Mouse (Mus musculus) thymus, postnatal 14 days (tissue): ENCODE results near the gene Lnpk.

ENCODE experiments used
- DNase-seq: peaks from one replicate; pipeline ENCODE4 v3.0.0; 2021

The Lnpk gene

DNA sequence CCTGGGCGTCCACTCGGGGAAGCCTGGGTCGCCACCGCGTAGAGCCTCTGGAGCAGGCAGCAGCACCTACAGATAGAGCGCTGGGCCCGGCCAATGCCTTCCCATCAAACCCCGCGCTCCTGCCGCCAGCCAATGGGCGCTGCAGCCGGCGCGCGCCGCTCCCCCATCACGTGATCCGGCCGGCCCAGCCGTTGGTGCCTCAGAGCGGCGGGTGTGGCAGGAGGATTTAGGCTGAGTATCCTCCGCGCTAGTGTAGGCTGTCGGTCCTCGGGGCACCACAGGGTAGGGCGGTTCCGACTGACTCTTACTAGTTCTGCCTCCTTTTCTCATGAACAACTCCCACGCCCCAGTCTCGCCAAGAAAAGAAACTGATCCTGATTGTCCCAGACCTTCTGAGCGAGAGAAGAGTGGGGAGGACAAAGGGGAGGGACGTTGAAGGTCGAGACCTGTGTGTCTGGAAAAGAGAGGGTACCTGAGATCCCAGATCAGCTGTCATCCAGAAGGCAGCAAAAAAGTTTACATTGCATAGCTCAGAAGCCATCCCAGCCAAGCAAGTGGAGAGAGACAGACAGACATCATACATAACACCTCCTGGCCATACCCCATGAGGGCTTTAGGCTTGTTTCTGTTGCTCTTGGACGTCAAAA lies at the start of gene Lnpk:
Gene Lnpk (minus strand): TSS at position 593 of the 647 bp plus-strand sequence.
- DNase-seq, result peak; percentile 93

GRCm38 (mm10) chr2:74620368-74620767 lies 41.1 kb upstream of the Lnpk start:
- no peak for DNase-seq

GRCm38 (mm10) chr2:74619676-74620246 lies 40.5 kb upstream of the Lnpk start:
- DNase-seq, result no peak

GRCm38 (mm10) chr2:74617706-74618105 lies 38.5 kb upstream of the Lnpk start:
- DNase-seq, result no peak

DNA sequence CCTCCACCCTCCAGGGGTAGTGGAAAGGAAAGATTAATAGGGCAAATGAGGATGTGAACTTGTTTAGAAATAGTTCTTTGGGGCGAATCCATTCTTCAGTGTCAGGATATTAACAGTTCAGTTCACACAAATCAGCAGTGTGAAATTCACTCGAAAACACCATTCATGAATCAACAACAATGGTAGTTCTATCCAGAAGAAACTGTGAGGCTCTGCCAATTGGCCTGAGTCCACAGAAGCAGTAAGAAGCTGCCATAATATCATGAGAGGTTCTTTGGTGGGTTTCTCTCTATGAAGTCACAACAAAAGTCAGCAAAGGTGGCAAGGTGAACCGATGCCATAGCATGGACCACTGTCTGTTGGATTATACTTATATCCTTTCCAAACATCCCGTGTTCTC lies 32.2 kb upstream of the Lnpk start:
- no peak for DNase-seq

DNA sequence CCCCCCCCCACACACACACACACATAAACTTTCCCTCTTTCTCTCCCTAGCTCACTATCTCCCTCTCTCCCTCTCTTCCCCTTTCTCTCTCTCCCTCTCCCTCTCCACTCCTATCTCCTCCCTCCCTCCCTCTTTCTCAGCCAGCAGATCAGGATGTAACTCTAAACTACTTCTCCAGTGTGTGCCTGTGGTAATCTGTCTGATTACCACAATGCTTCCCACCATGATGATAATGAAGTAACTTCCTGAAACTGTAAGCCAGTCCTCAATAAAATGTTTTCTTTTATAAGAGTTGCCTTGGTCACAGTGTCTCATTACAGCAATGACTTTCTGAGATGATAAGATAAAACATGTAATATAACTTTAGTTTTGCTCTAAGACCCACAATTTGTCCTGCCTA lies 30.1 kb upstream of the Lnpk start:
- DNase-seq, result no peak

DNA sequence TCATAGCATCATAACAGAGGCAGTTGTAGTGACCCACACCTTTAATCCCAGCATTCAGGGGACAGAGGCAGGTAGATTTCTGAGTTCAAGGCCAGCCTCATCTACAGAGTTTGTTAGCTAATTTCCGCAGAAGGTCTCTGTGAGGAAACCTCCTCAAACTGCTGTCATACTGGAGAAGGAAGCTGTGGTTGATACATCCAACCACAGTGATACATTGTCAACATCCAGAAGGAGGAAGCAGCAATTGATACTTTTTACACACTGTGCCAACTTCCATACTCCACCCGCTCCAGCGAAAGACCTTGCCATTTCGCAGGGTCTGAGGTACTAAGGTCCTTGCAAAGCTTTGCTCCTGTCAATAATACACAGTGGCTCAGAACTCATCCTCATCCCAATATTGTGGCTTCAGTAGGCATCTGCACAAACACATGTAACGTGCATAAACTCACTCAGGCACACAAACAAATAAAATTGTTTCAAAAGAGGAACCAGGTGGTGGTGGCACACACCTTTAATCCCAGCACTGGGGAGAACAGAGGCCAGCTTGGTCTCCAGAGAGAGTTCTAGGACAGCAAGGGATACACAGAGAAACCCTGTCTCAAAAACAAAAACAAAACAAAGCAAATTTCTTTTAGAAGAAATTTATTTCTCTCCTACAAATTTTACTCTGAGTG lies 27.0 kb upstream of the Lnpk start:
- no peak for DNase-seq

DNA sequence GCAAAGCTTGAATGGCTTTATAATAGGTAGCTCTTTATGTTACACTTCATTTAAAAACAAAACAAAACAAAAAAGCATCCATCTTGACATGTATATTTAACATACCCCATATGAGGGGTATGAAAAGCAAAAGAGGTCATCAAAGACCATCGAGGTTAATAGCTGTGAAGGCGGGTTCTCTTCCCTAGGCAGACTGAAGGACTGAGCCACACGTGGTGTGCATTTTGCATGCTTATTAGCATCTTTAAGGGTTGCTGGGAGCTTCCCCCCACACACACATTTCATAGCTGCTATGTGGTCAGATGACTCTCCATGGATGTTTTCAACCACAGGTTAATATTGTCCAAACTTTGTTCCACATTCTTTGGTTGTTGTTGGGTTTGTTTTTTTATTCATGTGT lies 24.8 kb upstream of the Lnpk start:
- no peak for DNase-seq

GRCm38 (mm10) chr2:74602483-74602882 lies 23.2 kb upstream of the Lnpk start:
- DNase-seq, result no peak

DNA sequence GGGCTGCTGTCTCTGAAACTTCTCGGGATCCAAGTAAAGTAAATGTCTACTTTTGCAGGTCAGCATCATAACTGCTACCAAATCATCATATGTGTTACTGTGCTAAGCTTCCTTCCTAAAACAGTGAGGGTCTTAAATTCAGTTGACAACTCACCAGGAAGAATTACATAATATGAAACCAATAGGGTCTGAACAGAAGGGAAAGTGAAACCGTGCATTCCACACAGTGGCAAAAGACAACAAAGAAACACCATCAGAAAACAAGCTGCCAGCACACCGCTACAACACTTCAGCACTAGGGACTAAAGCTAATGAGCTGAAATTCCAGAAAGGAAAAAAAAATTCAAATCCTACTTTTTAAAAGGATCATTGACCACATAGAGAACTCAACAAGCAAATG lies 17.9 kb upstream of the Lnpk start:
- no peak for DNase-seq

- no peak for DNase-seq
Observed at GRCm38 (mm10) chr2:74596094-74596493, 16.9 kb upstream of the Lnpk start.

- no peak for DNase-seq
Observed at GRCm38 (mm10) chr2:74578146-74578842, 941 bp downstream of the Lnpk start.

DNA sequence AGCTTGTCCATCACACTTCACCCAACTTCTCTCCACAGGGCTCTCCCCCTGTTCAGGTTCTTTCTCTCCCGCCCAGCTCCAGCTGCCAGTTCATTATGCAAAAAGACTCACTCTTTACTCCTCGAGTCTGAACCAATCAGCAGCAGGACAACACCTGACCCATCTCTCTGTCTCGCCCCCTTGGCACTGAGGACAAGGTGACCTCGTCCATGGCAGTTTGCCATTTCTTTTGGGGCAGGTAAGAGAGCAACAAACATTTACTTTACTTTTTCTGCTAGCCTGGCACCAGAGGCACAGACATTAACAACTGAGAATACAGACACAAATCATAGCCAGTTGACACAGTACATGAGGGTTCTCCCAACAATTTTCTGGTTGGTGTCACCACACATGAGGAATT lies 8.8 kb downstream of the Lnpk start:
- no peak for DNase-seq

DNA sequence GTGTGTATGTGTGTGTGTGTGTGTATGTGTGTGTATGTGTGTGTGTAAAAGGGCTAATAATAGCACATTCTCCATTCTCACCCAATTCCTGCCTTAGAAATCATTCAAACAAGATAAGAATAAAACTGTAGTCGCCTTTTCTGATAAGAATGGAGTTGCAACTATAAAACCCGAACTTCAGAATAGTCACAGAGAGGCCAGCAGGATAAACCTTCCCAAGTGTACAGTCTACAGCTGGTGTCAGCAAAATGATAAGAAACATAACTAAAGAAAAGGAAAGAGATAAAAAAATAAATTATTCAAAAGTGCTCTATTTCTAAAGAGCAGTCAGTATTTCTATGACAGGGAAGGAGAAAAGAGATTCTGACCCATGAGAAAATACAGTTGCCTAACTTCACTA lies 19.4 kb downstream of the Lnpk start:
- no peak for DNase-seq

GRCm38 (mm10) chr2:74559092-74559491 lies 20.1 kb downstream of the Lnpk start:
- no peak for DNase-seq

- no peak for DNase-seq
Observed at GRCm38 (mm10) chr2:74557451-74557850, 21.8 kb downstream of the Lnpk start.

DNA sequence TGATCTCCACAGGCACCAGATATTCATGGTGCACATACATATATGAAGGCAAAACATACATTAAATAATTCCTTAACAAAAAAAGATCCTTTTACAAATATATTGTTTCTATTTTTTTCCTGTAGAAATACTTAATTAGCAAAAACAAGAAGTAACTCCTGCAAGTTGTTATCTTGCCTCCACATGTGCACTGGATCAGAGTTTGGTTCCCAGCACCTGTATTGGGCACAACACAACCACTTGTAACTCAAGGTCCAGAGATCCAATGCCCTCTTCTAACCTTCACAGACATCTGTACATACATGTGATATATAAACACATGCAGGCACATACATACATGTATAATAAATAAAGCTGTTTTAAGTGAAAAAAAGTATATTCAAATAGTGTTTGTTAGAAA lies 27.3 kb downstream of the Lnpk start:
- no peak for DNase-seq

- DNase-seq, result no peak
Observed at GRCm38 (mm10) chr2:74548306-74548705, 30.9 kb downstream of the Lnpk start.

GRCm38 (mm10) chr2:74508302-74508701 lies 70.9 kb downstream of the Lnpk start:
- no peak for DNase-seq

GRCm38 (mm10) chr2:74506439-74506838 lies 72.8 kb downstream of the Lnpk start:
- no peak for DNase-seq

- no peak for DNase-seq
Observed at GRCm38 (mm10) chr2:74500307-74500706, 78.9 kb downstream of the Lnpk start.

- no peak for DNase-seq
Observed at GRCm38 (mm10) chr2:74497851-74498250, 81.4 kb downstream of the Lnpk start.

DNA sequence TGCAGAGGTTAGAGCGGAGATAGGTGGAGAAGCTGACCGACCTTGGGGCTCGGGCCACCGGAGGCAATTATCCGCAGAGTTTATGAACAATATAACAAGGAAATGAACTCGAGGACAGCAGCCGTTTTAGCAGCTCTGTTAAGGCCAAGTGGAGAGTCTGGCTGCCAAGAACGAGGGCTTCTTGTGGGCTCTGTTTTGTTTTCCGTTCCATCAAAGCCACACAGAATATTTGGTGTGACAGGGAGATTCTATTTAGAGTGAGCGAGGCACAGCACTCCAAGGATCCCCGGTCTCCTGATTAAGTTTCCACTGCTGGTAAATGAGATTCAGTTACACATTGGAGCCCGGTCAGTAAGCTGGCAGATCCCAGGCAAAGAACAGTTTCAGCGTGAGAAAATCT lies 87.8 kb downstream of the Lnpk start:
- no peak for DNase-seq

GRCm38 (mm10) chr2:74490186-74490585 lies 89.0 kb downstream of the Lnpk start:
- no peak for DNase-seq
